Mouse (Mus musculus) erythroblast, embryonic 14.5 days (primary cell): ENCODE results near the gene Skap1.

ENCODE experiments used
- GATA1 ChIP-seq: IDR thresholded peaks from 2 replicates; pipeline ENCODE4 v1.6.1; 2012; ENCODE audit warnings: low read length, inconsistent platforms, mixed read lengths
- TAL1 ChIP-seq: IDR thresholded peaks from 3 replicates; pipeline ENCODE4 v1.6.1; 2012; ENCODE audit warnings: low read length, inconsistent platforms, mixed read lengths

- TF ChIP-seq GATA1 (no peak), TAL1 (no peak)
Observed at GRCm38 (mm10) chr11:96531757-96532433, 67.5 kb downstream of the Skap1 start.
